Mouse (Mus musculus) ES-E14 (cell line): Measurements from ENCODE around the gene Mlec. TPM values are rescaled to one million over a fixed set of nuclear protein-coding genes. Genes with fewer than 3 reads are reported as not detected.

ENCODE experiments used
- DNase-seq: peaks from one replicate; pipeline ENCODE4 v3.0.0-alpha.2; 2013; ENCODE audit warnings: low read depth, low spot score
- H3K27ac ChIP-seq: 2 replicates; pipeline ENCODE4 v1.5.1; 2012; ENCODE audit warnings: low read depth, mild to moderate bottlenecking, low read length, moderate library complexity, mixed read lengths; ENCODE audit not compliant: poor library complexity, insufficient read depth, severe bottlenecking
- H3K36me3 ChIP-seq: 2 replicates; pipeline ENCODE4 v1.6.1; 2012; ENCODE audit warnings: mild to moderate bottlenecking, low read length, moderate library complexity, mixed read lengths; ENCODE audit not compliant: control insufficient read depth, poor library complexity, insufficient read depth, severe bottlenecking
- H3K4me1 ChIP-seq, 2 experiments: fragments of 150-350 bp in 1 of 2; sonication (generic) in 1 of 2; 2 replicates each; pipeline ENCODE4 v1.6.1; 2012; ENCODE audit warnings: low read length in 2 of 2, mild to moderate bottlenecking in 1 of 2, mixed read lengths in 1 of 2; ENCODE audit not compliant: control insufficient read depth in 2 of 2, insufficient read depth in 2 of 2, poor library complexity in 1 of 2
- H3K4me3 ChIP-seq, 2 experiments: fragments of 150-350 bp in 1 of 2; sonication (generic) in 1 of 2; 2 replicates each; pipeline ENCODE4 v1.5.1; 2012; ENCODE audit warnings: low read length in 2 of 2, low read depth in 1 of 2, mild to moderate bottlenecking in 1 of 2, mixed read lengths in 1 of 2; ENCODE audit not compliant: insufficient read depth in 1 of 2, poor library complexity in 1 of 2, severe bottlenecking in 1 of 2
- H3K9ac ChIP-seq: 2 replicates; pipeline ENCODE4 v1.6.1; 2012; ENCODE audit warnings: low read depth, mild to moderate bottlenecking, low read length, mixed read lengths; ENCODE audit not compliant: poor library complexity, insufficient read depth, severe bottlenecking
- H3K9me3 ChIP-seq: fragments of 150-350 bp; sonication (generic); 2 replicates; pipeline ENCODE4 v1.6.1; 2012; ENCODE audit warnings: low read depth, mild to moderate bottlenecking, low read length; ENCODE audit not compliant: control insufficient read depth, insufficient read depth
- CHD2 ChIP-seq: IDR thresholded peaks from 2 replicates; pipeline ENCODE4 v1.6.1; 2014; ENCODE audit warnings: mild to moderate bottlenecking, low read depth, low read length, inconsistent platforms
- HCFC1 ChIP-seq: IDR thresholded peaks from 2 replicates; pipeline ENCODE4 v1.6.1; 2012; ENCODE audit warnings: low read length, inconsistent platforms, borderline replicate concordance; ENCODE audit not compliant: insufficient read depth
- MAFK ChIP-seq: IDR thresholded peaks from 2 replicates; pipeline ENCODE4 v1.6.1; 2014; ENCODE audit warnings: mild to moderate bottlenecking, low read depth, low read length, inconsistent platforms; ENCODE audit not compliant: insufficient read depth
- ZC3H11A ChIP-seq: IDR thresholded peaks from 2 replicates; pipeline ENCODE4 v1.6.1; 2012; ENCODE audit warnings: low read depth, mild to moderate bottlenecking, inconsistent platforms, low read length, borderline replicate concordance
- ZNF384 ChIP-seq: IDR thresholded peaks from 2 replicates; pipeline ENCODE4 v1.6.1; 2012; ENCODE audit warnings: low read depth, low read length, inconsistent platforms
- in situ Hi-C, 2 experiments: fragments of 600-800 bp; cut with MboI; formaldehyde crosslinking; loops; one replicate each; pipeline ENCODE4 v1.15.1; 2025; ENCODE audit warnings: low sequenced_read_pairs in 2 of 2, inconsistent platforms in 1 of 2; ENCODE audit not compliant: unreplicated experiment in 2 of 2
- total RNA-seq: library from RNA; depleted of rRNA; stranded (reverse); fragments of 300-350 nt; gene quantifications from 2 replicates; pipeline ENCODE4 v1.2.3, GENCODE M21; 2012

The Mlec gene
- total RNA-seq, 1 experiment = 191 TPM

- H3K4me1 ChIP-seq = peaks cover 6 to 15% of the 10 kb centered on the region in 2 experiments
- H3K9me3 ChIP-seq = no peaks in the 10 kb centered on the region
- H3K36me3 ChIP-seq = no peaks in the 10 kb centered on the region
- in situ Hi-C loops = no loop called here
- TF ChIP-seq MAFK (no peak), ZNF384 (no peak), CHD2 (no peak), HCFC1 (no peak), ZC3H11A (no peak)
- H3K27ac ChIP-seq = no peak overlapping the region
- H3K4me3 ChIP-seq = peak overlapping the region; percentile 19 to 55
- no peak for DNase-seq
- H3K9ac ChIP-seq = peak overlapping the region; percentile 62
Measured at GRCm38 (mm10) chr5:115186371-115187073, 28.5 kb upstream of the Mlec start.

GRCm38 (mm10) chr5:115184726-115185125 is 26.7 kb upstream of the Mlec start:
- no peak for TF ChIP-seq HCFC1
- peak; percentile 82; the same call in 1 of the 2 replicates for TF ChIP-seq CHD2
- no peak for TF ChIP-seq ZNF384
- no peak for TF ChIP-seq ZC3H11A
- no peak for TF ChIP-seq MAFK
- in situ Hi-C loops = no loop called here
- H3K36me3 ChIP-seq = no peaks in the 10 kb centered on the region
- no peak for DNase-seq
- H3K4me3 ChIP-seq = peak overlapping the region in 1 of 2 experiments; percentile 37; a peak in 2 of 4 replicates
- H3K27ac ChIP-seq = no peak overlapping the region
- no peaks in the 10 kb centered on the region for H3K9me3 ChIP-seq
- no peak overlapping the region for H3K9ac ChIP-seq
- peaks cover 9 to 27% of the 10 kb centered on the region in 2 experiments for H3K4me1 ChIP-seq

GRCm38 (mm10) chr5:115183482-115183881 is 25.5 kb upstream of the Mlec start:
- no peak for TF ChIP-seq CHD2
- no peak for TF ChIP-seq ZNF384
- TF ChIP-seq ZC3H11A = no peak
- TF ChIP-seq HCFC1 = no peak
- no peak for TF ChIP-seq MAFK
- Histone ChIP-seq H3K4me3 (no peak overlapping the region), H3K9ac (no peak overlapping the region), H3K9me3 (no peaks in the 10 kb centered on the region), H3K36me3 (no peaks in the 10 kb centered on the region), H3K4me1 (peaks cover 11 to 29% of the 10 kb centered on the region in 2 experiments), H3K27ac (no peak overlapping the region)
- no peak for DNase-seq
- in situ Hi-C loops = no loop called here

- no peaks in the 10 kb centered on the region for H3K9me3 ChIP-seq
- no peaks in the 10 kb centered on the region for H3K36me3 ChIP-seq
- no peak for DNase-seq
- in situ Hi-C loops = no loop called here
- no peak overlapping the region for H3K9ac ChIP-seq
- H3K27ac ChIP-seq = no peak overlapping the region
- TF ChIP-seq MAFK = no peak
- no peak for TF ChIP-seq ZNF384
- no peak for TF ChIP-seq CHD2
- no peak for TF ChIP-seq ZC3H11A
- TF ChIP-seq HCFC1 = no peak
- no peak overlapping the region for H3K4me3 ChIP-seq
- peaks cover 11 to 29% of the 10 kb centered on the region in 2 experiments for H3K4me1 ChIP-seq
Measured at GRCm38 (mm10) chr5:115182925-115183324, 24.9 kb upstream of the Mlec start.
